Mouse (Mus musculus): Measurements from ENCODE around the gene Foxr1. TPM values are rescaled to one million over a fixed set of nuclear protein-coding genes. Genes with fewer than 3 reads are reported as not detected.

Foxr1 gene
- polyA plus RNA-seq (2015; fragmentation: Nextera tagmentation; extraction: Ambion mirVana): 0.22 and 0.30 TPM in 2 replicates

GRCm38 (mm10) chr9:44440961-44441360, at the start of gene Foxr1:
TSS of gene Foxr1 (minus strand) at chr9:44441136.

GRCm38 (mm10) chr9:44482552-44482951, 41.6 kb upstream of the Foxr1 start, which contains the start of gene Bcl9l:
TSS of gene Bcl9l (plus strand) at chr9:44482825.

GRCm38 (mm10) chr9:44454891-44455220, 13.9 kb upstream of the Foxr1 start, which contains the start of gene Upk2:
TSS of gene Upk2 (minus strand) at chr9:44454976.

GRCm38 (mm10) chr9:44418519-44419385, 22.2 kb downstream of the Foxr1 start, which contains the start of gene Ccdc84:
TSS of gene Ccdc84 (minus strand) at chr9:44418569.

GRCm38 (mm10) chr9:44406906-44407751, 33.8 kb downstream of the Foxr1 start, which contains the start of the genes Rps25 and Trappc4:
TSS of gene Rps25 (plus strand) at chr9:44407139.
TSS of gene Trappc4 (minus strand) at chr9:44407600.

GRCm38 (mm10) chr9:44396684-44397411, 44.1 kb downstream of the Foxr1 start, which contains the start of gene Slc37a4:
TSS of gene Slc37a4 (plus strand) at chr9:44396852.

Other genes starting within 250 kb of the Foxr1 start
- 8.3 and 9.9 TPM in 2 replicates for gene Cbl, start 207.1 kb downstream of the Foxr1 start, polyA plus RNA-seq (2015; fragmentation: Nextera tagmentation; extraction: Ambion mirVana)
- not detected in 2 replicates for gene Ccdc153, start 200.5 kb downstream of the Foxr1 start, polyA plus RNA-seq (2015; fragmentation: Nextera tagmentation; extraction: Ambion mirVana)
- 0.33 TPM in 1 of 2 replicates, not detected in the other for gene Pdzd3, start 189.7 kb downstream of the Foxr1 start, polyA plus RNA-seq (2015; fragmentation: Nextera tagmentation; extraction: Ambion mirVana)
- 6.4 and 7.7 TPM in 2 replicates for gene Nlrx1, start 172.5 kb downstream of the Foxr1 start, polyA plus RNA-seq (2015; fragmentation: Nextera tagmentation; extraction: Ambion mirVana)
- 13.3 and 15.8 TPM in 2 replicates for gene Abcg4, start 152.5 kb downstream of the Foxr1 start, polyA plus RNA-seq (2015; fragmentation: Nextera tagmentation; extraction: Ambion mirVana)
- gene Hinfp, start 135.5 kb downstream of the Foxr1 start, polyA plus RNA-seq (2015; fragmentation: Nextera tagmentation; extraction: Ambion mirVana): 12.2 TPM in 2 replicates
- 5.4 TPM in 2 replicates for gene C2cd2l, start 120.9 kb downstream of the Foxr1 start, polyA plus RNA-seq (2015; fragmentation: Nextera tagmentation; extraction: Ambion mirVana)
- gene Dpagt1, start 115.1 kb downstream of the Foxr1 start, polyA plus RNA-seq (2015; fragmentation: Nextera tagmentation; extraction: Ambion mirVana): 18.9 and 19.9 TPM in 2 replicates
- gene H2afx, start 106.4 kb downstream of the Foxr1 start, polyA plus RNA-seq (2015; fragmentation: Nextera tagmentation; extraction: Ambion mirVana): 271 and 276 TPM in 2 replicates
- gene Hmbs, start 96.9 kb downstream of the Foxr1 start, polyA plus RNA-seq (2015; fragmentation: Nextera tagmentation; extraction: Ambion mirVana): 1,115 and 1,341 TPM in 2 replicates
- 16.5 and 16.6 TPM in 2 replicates for gene Vps11, start 79.5 kb downstream of the Foxr1 start, polyA plus RNA-seq (2015; fragmentation: Nextera tagmentation; extraction: Ambion mirVana)
- 6.7 and 7.2 TPM in 2 replicates for gene Hyou1, start 61.6 kb downstream of the Foxr1 start, polyA plus RNA-seq (2015; fragmentation: Nextera tagmentation; extraction: Ambion mirVana)
- gene Slc37a4, start 44.3 kb downstream of the Foxr1 start, polyA plus RNA-seq (2015; fragmentation: Nextera tagmentation; extraction: Ambion mirVana): 15.2 and 16.5 TPM in 2 replicates
- gene Rps25, start 34.0 kb downstream of the Foxr1 start, polyA plus RNA-seq (2015; fragmentation: Nextera tagmentation; extraction: Ambion mirVana): 2,459 and 2,595 TPM in 2 replicates
- gene Trappc4, start 33.5 kb downstream of the Foxr1 start, polyA plus RNA-seq (2015; fragmentation: Nextera tagmentation; extraction: Ambion mirVana): 81.6 and 85.2 TPM in 2 replicates
- 21.0 and 22.3 TPM in 2 replicates for gene Ccdc84, start 22.6 kb downstream of the Foxr1 start, polyA plus RNA-seq (2015; fragmentation: Nextera tagmentation; extraction: Ambion mirVana)
- gene Upk2, start 13.8 kb upstream of the Foxr1 start, polyA plus RNA-seq (2015; fragmentation: Nextera tagmentation; extraction: Ambion mirVana): not detected in 2 replicates
- gene Bcl9l, start 41.7 kb upstream of the Foxr1 start, polyA plus RNA-seq (2015; fragmentation: Nextera tagmentation; extraction: Ambion mirVana): 3.3 and 4.7 TPM in 2 replicates
- 0.73 and 0.79 TPM in 2 replicates for gene Cxcr5, start 120.7 kb upstream of the Foxr1 start, polyA plus RNA-seq (2015; fragmentation: Nextera tagmentation; extraction: Ambion mirVana)
- gene Ddx6, start 163.8 kb upstream of the Foxr1 start, polyA plus RNA-seq (2015; fragmentation: Nextera tagmentation; extraction: Ambion mirVana): 12.9 and 14.4 TPM in 2 replicates
- not detected in 2 replicates for gene Treh, start 232.1 kb upstream of the Foxr1 start, polyA plus RNA-seq (2015; fragmentation: Nextera tagmentation; extraction: Ambion mirVana)